Mouse (Mus musculus) spleen, postnatal 4 days (tissue): ENCODE results near the gene Prdx5.
A peak's percentile ranks its signal among the peaks of the same experiment; 100 is the strongest.
"Not testable (repeated sequence)": the region's sequence is repeated elsewhere in the genome, so short reads cannot be mapped to it uniquely, and the experiment has no call there.

Source experiments
- DNase-seq, 2 experiments: peaks; one replicate each; pipeline ENCODE4 v3.0.0; 2022; ENCODE audit warnings: low spot score in 2 of 2

The Prdx5 gene

DNA sequence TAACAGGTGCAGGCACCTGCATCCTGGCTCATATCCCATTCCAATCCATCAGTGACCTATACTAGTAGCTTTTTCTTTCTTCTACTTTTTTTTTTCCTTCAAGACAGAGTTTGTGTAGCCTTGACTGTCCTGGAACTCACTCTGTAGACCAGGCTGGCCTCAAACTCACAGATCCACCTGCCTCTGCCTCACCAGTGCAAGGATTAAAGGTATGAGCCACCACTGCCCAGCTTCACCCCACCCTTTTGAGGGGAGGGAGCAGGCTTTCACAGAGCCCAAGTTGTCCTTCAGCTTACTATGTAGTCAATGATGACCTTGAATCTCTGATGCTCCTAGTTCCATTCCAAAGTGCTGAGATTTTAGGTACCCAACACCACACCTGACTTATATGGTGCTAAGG is 9.5 kb upstream of the Prdx5 start:
- DNase-seq, result no peak

DNA sequence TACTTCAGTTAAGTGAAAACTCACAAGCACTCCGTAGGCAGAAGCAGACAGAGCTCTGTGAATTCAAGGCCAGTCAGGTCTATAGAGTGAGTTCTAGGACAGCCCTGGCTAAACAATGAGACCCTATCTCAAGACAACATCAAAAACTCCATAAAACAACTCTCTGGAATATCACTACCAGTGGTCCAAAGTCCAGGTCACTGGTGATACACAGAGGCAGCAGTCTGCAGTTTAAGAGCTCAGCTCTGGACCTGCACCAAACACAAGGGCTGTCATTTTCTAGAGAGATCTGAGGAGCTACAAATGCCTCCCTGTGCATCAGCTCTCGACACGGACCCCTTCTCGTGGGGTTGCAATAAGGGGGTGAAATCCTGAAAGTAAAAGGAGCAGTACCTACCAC is 8.4 kb upstream of the Prdx5 start:
- no peak for DNase-seq

DNA sequence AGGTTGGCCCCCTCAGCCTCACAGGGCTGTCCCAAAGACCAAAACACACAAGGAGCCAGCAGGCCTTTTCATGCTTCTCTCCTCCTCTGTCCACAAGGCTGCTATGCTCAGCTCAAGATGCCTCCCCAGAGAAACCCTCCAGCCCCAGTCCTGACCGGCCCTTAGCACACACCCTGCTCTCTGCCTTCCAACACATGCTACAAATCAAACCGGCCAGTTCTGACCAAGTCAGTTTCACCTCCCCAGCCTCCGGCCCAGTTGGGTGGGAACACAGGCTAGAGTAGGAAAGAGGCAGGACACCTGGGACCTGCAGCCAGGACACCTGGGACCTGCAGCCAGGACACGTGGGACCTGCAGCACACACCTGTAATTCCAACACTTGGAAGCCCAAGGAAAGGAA is 6.6 kb upstream of the Prdx5 start:
- peak in 1 of 2 experiments; percentile 57 for DNase-seq

DNA sequence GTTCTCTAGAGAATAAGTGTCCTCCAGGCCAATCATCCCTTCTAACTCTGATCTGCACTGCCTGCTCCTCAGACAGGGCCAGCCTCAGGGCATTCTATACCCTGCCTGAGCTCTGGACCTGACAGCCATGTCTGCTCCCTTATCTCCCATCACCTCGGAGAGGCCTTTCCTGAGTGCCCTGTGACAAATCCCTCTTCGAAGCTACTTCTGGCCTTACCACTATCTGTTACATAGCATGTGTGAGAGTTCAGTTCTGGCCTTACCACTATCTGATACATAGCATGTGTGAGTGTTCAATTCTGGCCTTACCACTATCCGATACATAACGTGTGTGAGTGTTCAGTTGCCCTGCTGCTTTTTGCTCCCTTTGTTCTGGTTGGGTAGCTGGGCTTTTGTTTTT is 5.4 kb upstream of the Prdx5 start:
- DNase-seq, result peak in 1 of 2 experiments; percentile 57

DNA sequence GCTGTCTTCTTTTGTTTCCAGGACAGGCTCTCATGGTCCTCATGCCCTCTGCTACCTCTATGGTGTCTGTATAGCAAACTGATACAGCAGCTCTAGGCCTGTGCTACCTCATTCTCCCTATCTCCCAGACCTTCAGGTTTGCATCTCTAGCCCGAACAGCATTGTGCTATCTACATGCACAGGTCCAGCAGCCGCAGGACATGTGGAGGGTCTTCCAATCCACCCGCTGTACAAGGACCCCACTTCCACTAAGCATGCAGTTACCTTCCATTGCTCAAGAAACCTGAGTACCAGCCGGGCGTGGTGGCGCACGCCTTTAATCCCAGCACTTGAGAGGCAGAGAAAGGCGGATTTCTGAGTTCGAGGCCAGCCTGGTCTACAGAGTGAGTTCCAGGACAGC is 4.6 kb upstream of the Prdx5 start:
- peak in 1 of 2 experiments; percentile 50 for DNase-seq

DNA sequence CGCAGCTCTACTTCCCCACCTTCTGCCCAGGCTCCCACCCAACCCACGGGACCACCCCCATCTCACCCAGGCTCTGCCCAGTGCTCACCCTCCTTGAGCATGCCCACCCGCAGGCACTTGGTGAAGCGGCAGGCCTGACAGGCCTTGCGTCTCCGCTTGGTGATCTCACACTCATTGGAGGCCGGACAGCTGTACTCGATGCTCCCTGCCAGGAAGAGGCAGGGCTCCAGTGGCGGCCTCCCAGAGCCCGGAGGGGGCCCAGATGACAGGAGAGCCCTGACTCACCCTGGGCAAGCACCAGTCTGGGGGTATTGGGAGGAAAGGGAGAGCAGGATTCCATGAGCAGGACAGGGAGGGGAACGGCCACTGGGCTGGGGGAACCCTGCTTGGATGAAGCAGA is 4.1 kb upstream of the Prdx5 start:
- DNase-seq, result peak in 1 of 2 experiments; percentile 61

DNA sequence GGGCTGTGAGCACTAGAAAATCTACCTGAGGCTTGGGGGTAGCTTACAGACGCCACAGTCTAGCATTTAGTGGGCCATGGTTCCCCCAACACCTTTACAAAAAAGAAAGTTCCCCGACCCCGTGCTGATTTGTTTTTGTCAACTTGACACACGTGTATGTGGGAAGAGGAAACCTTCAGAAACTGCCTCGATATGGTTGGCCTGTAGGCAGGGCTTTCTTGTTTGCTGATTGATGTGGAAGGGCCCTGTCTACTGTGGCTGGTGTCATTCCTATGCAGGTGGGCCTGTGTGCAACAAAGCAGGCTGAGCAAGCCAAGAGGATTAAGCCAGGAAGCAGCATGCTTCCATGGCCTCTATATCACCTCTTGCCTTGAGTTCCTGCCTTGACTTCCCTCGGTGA is 3.1 kb upstream of the Prdx5 start:
- DNase-seq, result no peak

DNA sequence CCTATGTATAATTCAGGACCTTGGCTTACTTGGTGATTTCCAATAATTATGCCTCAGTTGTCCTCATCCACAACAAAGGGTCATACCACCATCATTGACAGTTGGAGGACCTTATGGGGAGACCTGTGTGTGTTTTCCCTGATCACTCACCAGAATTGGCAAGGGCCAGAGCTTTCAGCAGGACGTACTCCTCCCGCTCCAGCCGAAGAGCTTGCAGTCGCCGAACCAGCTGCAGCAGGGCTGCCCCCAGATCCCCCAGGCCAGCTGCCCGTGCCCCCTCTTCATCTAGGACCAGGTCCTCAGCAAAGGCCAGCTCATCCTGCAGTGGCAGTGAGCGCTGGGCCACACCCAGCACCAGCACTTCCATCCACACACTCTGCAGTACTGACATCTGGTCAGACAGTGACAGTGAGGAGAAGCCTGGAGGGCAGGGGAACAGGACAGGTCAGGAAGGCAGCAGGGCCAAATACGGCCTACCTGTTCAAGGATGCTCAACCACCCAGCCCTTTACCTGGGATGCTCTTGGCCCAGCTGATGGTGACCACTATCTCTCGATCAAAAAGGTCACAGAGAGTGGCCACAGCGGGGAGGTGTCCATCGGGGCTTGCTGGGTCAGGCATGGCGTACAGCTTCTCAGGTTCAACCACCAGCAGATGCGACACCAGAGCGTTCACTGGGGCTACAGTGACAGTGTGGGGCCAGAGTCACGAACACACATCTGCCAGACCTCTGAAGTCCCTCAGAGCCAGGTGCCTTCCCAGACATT is 2.5 kb upstream of the Prdx5 start:
- peak in 1 of 2 experiments; percentile 62 for DNase-seq

DNA sequence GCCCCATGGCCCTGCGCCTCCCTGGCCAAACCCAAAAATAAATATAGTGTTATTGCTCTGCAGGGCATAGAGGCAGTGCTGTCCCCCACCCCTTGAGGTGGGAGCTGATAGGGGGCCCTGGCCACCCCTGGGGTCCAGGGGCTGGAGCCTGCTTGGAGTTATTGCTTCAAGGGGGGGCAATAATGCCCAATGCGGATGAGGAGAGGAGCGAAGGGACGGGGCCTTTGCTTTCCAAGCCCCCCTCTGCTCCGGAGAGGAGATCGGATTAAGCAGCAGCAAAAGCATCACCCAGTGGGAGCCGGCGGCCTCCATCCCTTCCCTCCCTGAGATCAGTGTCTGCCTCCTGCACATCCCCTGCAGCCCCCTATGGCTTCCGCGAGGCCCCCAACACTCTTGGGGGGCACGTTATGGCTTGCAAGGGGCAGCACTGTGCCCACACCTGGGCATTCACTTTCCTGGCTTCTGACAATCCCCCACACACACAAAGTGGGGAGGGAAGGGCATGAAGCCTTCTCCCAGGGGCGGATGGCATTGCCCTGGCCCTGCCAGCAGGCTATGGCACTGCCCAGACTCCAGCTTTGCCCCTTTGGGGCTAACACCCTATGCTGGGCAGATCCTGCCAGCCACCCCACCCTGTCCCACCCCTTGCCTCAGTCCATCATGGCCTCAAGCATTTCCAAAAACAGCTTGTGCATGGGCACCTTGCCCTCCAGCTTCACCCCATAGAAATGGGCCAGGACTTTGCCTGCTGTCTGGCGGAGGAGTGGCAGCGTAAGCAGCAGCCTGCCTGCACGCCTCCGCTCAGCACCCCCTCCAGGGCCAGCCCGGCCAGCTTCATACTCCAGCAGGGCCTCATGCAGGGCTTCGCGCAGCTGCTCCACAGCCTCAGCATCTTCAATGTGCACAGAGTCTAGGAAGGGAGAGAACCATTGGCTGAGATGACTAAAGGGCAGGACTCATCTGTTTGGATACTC is 1.5 kb upstream of the Prdx5 start:
- peak in 1 of 2 experiments; percentile 63 for DNase-seq

DNA sequence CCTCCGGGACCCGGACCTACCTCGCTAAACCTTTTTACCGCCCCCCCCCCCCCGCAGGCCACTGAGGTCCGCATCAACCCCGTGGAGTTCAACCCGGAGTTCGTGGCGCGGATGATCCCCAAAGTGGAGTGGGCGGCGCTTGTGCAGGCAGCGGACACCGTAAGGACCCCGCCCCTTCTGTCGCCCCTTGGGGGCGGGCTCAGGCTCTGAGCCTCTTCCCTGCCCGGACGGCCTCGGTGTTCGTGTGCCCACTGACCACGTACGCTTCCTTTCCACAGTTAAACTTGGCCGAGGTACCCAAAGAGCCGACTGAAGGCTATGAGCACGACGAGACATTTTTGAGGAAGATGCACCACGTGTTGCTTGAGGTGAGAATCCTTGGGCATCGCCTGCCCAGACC is 400 bp upstream of the Prdx5 start:
- peak; percentile 54 to 76 for DNase-seq

DNA sequence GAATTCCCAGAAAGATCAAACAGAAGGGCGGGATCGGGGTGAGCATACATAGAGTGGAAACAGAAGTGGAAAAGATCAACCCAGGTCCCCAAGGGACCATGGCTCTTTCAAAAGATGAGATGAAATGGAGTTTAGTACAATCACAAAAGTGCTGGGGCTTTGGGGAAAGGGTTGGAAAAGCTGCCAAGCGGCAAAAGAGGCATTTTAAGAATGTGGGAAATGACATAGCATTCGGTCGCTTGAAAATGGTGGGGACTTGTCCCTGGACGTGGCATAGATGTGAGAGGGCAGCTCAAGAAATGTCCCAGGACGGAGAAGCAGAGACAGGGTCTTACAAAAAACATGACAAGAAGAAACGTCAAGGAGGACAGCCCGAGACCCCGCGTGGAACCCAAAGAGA is 885 bp downstream of the Prdx5 start:
- no peak for DNase-seq

DNA sequence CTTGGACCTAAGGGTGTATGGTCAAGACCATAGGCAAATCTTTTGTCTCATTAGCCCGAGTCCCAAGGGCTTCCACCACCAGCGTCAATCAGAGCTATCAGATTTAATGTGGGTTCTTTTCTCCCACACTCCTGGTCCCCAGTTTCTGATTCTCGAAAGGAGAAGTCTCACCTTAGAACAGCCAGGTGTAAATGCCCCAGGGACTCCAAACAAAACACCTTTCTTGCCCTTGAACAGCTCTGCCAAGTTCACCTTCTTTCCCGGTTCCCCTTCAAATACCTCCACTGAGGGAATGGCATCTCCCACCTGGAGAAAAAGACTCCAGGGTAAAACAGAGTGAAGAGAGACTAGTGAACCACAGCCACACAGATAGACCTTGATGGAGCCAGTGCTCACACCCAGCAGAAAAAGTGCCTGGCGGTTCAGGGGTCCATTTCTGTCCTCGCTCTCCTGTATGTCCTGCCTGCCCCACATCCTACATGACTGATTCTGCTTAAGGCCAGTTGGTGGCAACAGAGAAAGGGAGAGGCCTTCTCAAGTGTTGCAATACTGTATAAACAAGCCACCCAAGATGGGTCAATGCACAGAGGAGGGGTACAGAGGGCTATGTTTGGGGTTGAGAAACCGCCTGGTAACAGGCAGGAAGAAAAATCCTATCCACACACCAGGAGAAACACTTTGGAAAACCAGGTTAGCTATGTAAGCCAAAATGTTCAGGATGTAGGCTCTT is 1.9 kb downstream of the Prdx5 start:
- DNase-seq, result peak in 1 of 2 experiments; percentile 58

DNA sequence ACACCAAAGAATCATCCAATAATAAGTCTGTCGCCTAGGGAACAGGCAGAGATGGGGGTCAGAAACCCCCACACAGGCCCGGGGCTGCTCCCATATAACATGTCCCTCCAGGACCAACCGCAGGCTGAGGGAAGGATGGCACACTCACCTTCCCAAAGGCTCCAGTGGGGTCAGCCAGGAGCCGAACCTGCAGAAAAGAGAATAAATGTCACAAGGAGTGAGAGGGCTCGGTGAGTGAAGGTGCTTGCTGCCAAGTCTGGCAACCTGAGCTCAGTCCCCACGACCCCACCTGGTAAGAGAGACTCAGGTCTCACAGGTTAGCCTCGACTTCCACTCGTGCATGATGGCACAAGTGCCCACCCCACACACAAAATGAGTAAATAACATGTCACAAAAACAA is 2.8 kb downstream of the Prdx5 start:
- DNase-seq, result peak in 1 of 2 experiments; percentile 61

DNA sequence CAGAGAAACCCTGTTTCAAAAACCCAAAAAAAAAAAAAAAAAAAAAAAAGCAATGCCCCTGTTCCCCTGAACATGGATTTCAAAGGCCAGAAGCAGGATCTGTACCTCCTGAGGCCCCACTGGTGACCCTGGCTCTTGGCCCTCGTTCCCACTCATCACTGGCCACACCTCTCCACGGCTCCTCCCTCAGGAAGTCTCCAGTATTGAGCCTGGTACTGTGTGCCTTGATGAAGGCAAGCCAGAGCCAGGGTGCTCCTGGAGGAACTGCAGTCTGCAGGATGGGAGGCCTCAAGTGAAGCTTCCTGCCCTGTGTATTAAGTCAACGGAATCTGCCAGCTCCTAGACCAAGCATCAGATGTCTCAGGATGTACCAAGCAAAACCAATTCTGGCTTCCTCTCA is 3.7 kb downstream of the Prdx5 start:
- DNase-seq, result peak in 1 of 2 experiments; percentile 58

DNA sequence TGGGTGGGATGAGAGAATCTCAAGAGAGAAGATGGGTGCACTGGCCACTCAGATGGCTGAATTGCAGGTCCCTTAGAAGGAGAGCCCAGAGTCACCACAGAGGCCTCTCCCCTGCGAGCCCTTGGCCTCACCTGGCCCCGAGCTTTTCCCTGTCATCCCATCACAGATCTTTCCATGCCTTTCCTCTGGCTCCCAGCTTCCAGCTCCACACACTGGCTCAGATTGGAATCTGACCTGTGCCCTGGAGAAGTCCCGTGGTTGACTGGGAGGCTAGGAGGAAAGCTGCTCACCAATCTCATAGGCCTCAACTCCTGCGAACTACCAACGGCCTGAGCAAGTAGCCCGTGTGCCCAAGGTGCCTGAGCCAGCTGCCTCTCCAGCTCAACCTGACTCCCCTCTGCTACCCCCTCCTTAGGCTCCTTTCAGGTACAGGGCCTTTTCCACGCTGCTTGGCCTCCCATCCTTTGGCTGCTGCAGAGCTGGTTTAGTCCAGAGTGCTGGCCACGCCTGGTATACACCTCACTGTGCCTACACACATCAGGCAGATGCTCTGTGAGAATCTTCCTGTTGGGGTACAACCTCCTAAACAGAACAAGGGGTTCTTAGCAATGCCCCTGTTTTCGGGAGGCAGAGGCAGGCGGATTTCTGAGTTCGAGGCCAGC is 4.3 kb downstream of the Prdx5 start:
- peak in 1 of 2 experiments; percentile 56 for DNase-seq

DNA sequence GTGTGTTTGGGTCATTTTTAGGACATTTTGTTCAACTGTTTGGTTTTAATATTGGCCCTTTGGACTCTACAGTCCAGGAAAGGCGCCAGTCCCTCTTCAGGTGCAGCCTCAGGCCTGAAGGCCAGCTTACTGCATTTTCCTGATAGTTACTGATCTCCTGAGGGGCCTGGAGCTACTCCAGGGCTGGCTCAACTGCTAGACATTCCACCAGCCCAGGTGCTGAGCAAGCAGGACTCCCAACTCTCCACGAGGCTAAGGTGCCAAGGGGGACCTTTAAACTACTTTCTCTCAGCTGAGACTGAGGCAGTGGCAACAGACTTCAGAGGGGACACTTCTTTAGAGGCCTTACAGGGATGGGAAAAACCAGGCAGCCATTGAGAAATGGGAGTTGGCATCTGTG is 5.1 kb downstream of the Prdx5 start:
- no peak for DNase-seq

DNA sequence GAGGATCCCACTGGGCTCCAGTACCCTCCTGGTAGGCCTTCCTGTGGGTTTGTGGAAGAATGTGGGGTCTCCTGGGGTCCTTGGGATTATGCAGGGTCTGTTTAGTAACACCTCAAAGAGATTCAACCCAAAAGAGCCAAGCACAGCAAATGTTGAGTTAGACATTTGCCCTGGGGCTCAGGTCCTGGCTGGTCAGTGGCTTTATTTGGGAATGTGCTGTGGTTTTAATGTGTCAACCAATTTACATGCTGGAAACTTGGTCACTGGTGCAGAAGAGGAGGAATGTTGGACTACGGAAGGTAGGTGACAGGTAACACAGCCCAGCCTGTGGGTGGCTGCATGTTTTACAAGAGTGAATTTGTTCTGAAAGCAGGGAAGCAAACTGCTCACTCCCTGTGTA is 6.9 kb downstream of the Prdx5 start:
- no peak for DNase-seq

DNA sequence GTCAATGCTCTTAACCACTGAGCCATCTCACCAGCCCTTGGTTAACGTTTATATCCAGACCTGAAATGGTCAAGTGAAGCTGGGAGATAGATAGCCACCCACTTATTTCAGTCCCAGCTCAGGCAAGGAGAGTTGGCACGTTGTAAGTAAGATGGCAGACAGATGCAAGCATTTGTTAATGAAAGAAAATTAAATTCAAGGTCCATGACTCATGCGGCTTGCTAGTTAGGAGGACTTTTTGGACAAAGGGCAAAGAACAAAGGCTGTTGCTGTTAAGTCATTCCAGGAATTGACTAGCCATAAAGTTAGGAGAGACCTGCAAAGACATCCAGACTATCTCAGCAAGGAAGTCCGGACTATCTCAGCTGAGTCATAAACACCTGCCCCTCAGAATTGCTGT is 10.3 kb downstream of the Prdx5 start:
- no peak for DNase-seq

DNA sequence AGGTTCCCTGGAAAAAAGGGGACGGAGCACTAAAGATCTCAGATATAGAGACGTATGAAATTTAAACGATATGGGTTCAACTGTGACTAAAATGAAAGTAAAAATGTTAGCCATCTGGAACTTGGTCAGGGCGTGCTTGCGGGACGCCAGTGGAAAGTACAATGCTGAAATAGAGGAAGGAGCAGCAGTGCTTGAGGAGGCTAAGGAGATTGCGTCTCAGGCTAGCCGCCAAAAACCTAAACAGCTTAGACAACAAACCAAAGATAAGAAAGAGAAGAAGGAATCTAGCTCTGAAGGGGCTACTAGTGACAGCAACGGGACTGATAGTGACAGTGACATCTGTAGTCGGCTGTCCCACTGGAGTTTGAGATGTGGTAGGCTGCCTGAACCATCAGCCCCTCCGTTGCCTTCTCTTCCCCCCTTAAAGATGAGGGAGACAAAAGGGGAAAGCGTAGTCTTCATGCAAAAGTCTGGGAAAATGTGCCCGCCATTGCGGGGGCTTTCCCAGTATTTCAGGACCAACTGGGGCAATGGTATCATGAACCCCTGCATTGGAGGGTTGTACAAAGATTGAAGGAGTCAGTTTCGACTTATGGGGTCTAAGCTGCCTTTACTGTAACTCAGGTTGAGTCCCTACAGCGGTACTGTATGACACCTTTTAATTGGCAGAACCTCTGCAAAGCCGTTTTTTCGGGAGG is 14.1 kb downstream of the Prdx5 start:
- not testable (repeated sequence) for DNase-seq

DNA sequence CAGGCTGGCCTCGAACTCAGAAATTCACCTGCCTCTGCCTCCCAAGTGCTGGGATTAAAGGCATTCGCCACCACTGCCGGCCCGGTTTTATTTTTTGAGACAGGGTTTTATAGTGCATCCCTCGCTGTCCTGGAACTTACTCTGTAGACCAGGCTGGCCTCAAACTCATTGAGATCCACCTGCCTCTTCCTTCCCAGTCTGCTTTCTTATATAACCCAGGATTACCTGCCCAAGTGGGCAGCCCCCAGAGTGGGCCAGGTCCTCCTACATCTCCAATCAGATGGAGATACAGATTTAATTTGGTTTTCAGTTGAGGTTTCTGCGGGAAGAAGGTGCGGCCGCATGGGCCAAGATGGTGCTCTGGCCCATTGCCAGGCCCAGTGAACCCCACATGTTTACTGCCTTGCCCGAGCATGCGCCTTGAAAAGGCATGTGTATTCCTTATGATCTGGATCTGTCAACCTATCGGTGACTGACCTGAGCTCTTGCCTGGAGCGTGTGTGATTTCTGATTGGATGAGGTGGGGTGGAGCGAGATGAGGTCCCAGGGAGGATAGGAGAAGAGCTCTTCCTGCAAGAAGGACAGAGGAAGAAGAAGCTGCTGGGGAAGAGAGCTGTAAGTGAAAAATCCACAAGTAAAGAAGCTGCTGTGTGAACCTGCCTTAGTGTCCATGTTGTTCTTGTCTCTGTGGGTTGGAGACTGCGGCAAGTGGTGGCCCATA is 16.0 kb downstream of the Prdx5 start:
- DNase-seq, result no peak
